Mouse (Mus musculus) intestine, embryonic 16.5 days (tissue): ENCODE measurements around the gene Gm6899. TPM values are rescaled to one million over a fixed set of nuclear protein-coding genes. Genes with fewer than 3 reads are reported as not detected.

Experiments used
- ATAC-seq: fragments of 200-750 bp; cut with Nextera tagmentation; 2 replicates; pipeline ENCODE4 v1.8.0; 2017; ENCODE audit warnings: moderate TSS enrichment, moderate library complexity
- H3K27ac ChIP-seq: fragments of 300-500 bp; sonication (generic); 2 replicates; pipeline ENCODE4 v1.5.1; 2014; ENCODE audit warnings: mild to moderate bottlenecking, low read length
- H3K27me3 ChIP-seq: fragments of 300-500 bp; sonication (generic); replicated peaks from 2 replicates; pipeline ENCODE4 v1.6.1; 2014; ENCODE audit warnings: low read length, control low read depth, mixed read lengths; ENCODE audit not compliant: control insufficient read depth, insufficient read depth
- H3K36me3 ChIP-seq: fragments of 300-500 bp; sonication (generic); 2 replicates; pipeline ENCODE4 v1.6.1; 2014; ENCODE audit warnings: low read length, control low read depth; ENCODE audit not compliant: control insufficient read depth, insufficient read depth
- H3K4me1 ChIP-seq: fragments of 300-500 bp; sonication (generic); 2 replicates; pipeline ENCODE4 v1.6.1; 2014; ENCODE audit warnings: low read length, control low read depth, mixed read lengths; ENCODE audit not compliant: control insufficient read depth, insufficient read depth
- H3K4me2 ChIP-seq: fragments of 300-500 bp; sonication (generic); 2 replicates; pipeline ENCODE4 v1.6.1; 2014; ENCODE audit warnings: low read depth, low read length, control low read depth
- H3K4me3 ChIP-seq: fragments of 300-500 bp; sonication (generic); 2 replicates; pipeline ENCODE4 v1.5.1; 2014; ENCODE audit warnings: mild to moderate bottlenecking, low read length
- H3K9ac ChIP-seq: fragments of 300-500 bp; sonication (generic); 2 replicates; pipeline ENCODE4 v1.6.1; 2014; ENCODE audit warnings: low read depth, low read length
- H3K9me3 ChIP-seq: fragments of 300-500 bp; sonication (generic); 2 replicates; pipeline ENCODE4 v1.6.1; 2016; ENCODE audit warnings: low read length, control low read depth; ENCODE audit not compliant: control insufficient read depth
- whole genome bisulfite sequencing: fragments of 180-500 bp; shearing (Covaris S2); extraction: QIAGEN DNeasy Blood & Tissue Kit; methylation state at CpG from one replicate; pipeline ENCODE4 v1.1.7; 2014; 5-methylcytosine and 5-hydroxymethylcytosine counted together
- polyA plus RNA-seq: library from polyadenylated mRNA; unstranded; fragments of >200 nt; fragmentation: Nextera tagmentation; extraction: Ambion mirVana; gene quantifications from 2 replicates; pipeline ENCODE4 v1.2.1, GENCODE M21; 2015

Gm6899 gene
- polyA plus RNA-seq, 1 experiment from 2014 or later = not detected

GRCm38 (mm10) chr11:26636239-26636638 lies 43.2 kb downstream of the Gm6899 start:
- 79% methylated on average over 1 of the region's 1 CpGs for WGBS
- no peaks in the 10 kb centered on the region for H3K27me3 ChIP-seq
- no peak overlapping the region for H3K27ac ChIP-seq
- H3K4me1 ChIP-seq = no peaks in the 10 kb centered on the region
- no peak overlapping the region for H3K9ac ChIP-seq
- H3K4me2 ChIP-seq = no peak overlapping the region
- no peaks in the 10 kb centered on the region for H3K36me3 ChIP-seq
- H3K9me3 ChIP-seq = no peaks in the 10 kb centered on the region
- H3K4me3 ChIP-seq = no peak overlapping the region
- ATAC-seq = no peak

GRCm38 (mm10) chr11:26640314-26640785 lies 47.3 kb downstream of the Gm6899 start:
- 0 out of 2 replicates have a peak, but pooled peaks have one; percentile 65 for ATAC-seq
- no peaks in the 10 kb centered on the region for H3K9me3 ChIP-seq
- H3K9ac ChIP-seq = no peak overlapping the region
- no peaks in the 10 kb centered on the region for H3K36me3 ChIP-seq
- WGBS = 67% methylated on average over 8 of the region's 8 CpGs
- no peak overlapping the region for H3K4me2 ChIP-seq
- H3K4me3 ChIP-seq = no peak overlapping the region
- no peaks in the 10 kb centered on the region for H3K4me1 ChIP-seq
- H3K27me3 ChIP-seq = no peaks in the 10 kb centered on the region
- H3K27ac ChIP-seq = no peak overlapping the region

DNA sequence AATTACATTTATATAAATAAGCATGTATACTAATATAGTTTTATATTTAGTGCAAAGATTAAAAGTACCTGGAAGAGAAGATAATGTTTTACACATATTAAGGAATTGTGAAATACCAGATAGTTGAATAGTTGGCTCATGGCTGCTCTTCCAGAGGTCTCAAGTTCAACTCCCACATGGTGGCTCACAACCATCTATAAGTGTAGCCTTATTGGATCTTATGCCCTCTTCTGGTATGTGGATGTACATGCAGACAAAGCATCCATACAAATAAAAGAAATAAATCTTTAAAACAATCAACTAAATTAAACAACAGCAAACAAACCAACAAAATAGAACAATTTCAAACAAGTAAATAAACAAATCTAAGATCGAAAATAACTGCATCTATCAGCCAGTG lies 49.1 kb downstream of the Gm6899 start:
- H3K36me3 ChIP-seq = no peaks in the 10 kb centered on the region
- 94% methylated on average over 1 of the region's 1 CpGs for WGBS
- H3K27me3 ChIP-seq = no peaks in the 10 kb centered on the region
- no peaks in the 10 kb centered on the region for H3K4me1 ChIP-seq
- H3K9me3 ChIP-seq = no peaks in the 10 kb centered on the region
- H3K9ac ChIP-seq = no peak overlapping the region
- no peak overlapping the region for H3K4me3 ChIP-seq
- ATAC-seq = no peak
- H3K27ac ChIP-seq = no peak overlapping the region
- H3K4me2 ChIP-seq = no peak overlapping the region

Other genes starting within 250 kb of the Gm6899 start
- gene Fancl, start 207.1 kb upstream of the Gm6899 start, polyA plus RNA-seq = 20.2 and 24.6 TPM in 2 replicates
- gene Vrk2, start 758 bp downstream of the Gm6899 start, polyA plus RNA-seq = 18.9 and 22.1 TPM in 2 replicates